ENCODE assay signal across 17 mouse cellular contexts in the genomic region with DNA sequence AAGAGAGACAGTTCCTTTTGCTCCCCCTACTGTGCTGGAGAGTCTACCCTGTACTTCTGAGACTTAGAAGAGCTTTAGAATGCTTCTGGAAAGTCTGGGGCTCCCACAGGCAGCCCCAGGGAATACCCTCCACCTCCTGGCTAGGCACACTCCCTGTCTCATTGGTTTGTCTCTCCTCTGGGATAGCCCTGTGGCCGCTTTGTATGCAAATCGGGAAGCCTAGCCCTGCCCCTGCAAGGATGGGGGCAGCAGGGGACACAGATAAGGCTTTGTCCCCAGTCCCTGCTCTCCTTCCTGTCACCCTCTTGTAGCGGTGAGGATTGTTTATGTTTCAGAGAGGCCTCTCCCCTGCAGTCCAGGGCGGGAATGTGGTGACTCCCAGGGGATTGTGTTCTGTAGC. TPM values are rescaled to one million over a fixed set of nuclear protein-coding genes. Genes with fewer than 3 reads are reported as not detected.
DNase-seq lines count a peak whose midpoint lies in the region; ATAC-seq lines count a peak whose summit lies in the region.
"Had no signal": no experiment of that assay in that cellular context is flagged by ENCODE, and none has a peak within 500 bp of the region (broad histone marks: within the 10 kb centered on the region; RNA-seq: fewer than 3 reads in every experiment).

No protein-coding gene starts in this region.

- 0 out of 2 replicates have a peak overlapping the region, but pooled peaks have one; percentile 39 for H3K9ac ChIP-seq in heart, embryonic 11.5 days (ENCODE audit: low read depth, low read length)
- H3K9ac ChIP-seq: forebrain, embryonic 12.5 days; neural tube, embryonic 13.5 days had no signal

- no peak overlapping the region for H3K4me3 ChIP-seq in heart, embryonic 11.5 days (ENCODE audit: low read depth, low read length)
- H3K4me3 ChIP-seq in limb, embryonic 10.5 days: no peak overlapping the region
- H3K4me3 ChIP-seq: forebrain, embryonic 12.5 days; limb, embryonic 12.5 days; neural tube, embryonic 13.5 days had no signal

- H3K4me2 ChIP-seq in heart, embryonic 11.5 days: peak overlapping the region; percentile 29
- H3K4me2 ChIP-seq: forebrain, embryonic 12.5 days; limb, embryonic 12.5 days; neural tube, embryonic 13.5 days had no signal

- WGBS in heart, embryonic 11.5 days (ENCODE audit: insufficient replicate concordance): 16% methylated on average over 4 of the region's 4 CpGs
- WGBS in limb, embryonic 10.5 days: 29% methylated on average over 4 of the region's 4 CpGs

- no peak; the same call in 1 of the 2 replicates for ATAC-seq in heart, embryonic 11.5 days (replicated peaks; ENCODE audit: insufficient number of reproducible peaks, low FRiP score, low TSS enrichment)

- peaks cover 4% of the 10 kb centered on the region for H3K27me3 ChIP-seq in heart, embryonic 11.5 days (ENCODE audit: control insufficient read depth, insufficient read depth, low read length)
- H3K27me3 ChIP-seq in limb, embryonic 10.5 days (ENCODE audit: low read depth, poor library complexity, severe bottlenecking): no peaks in the 10 kb centered on the region
- H3K27me3 ChIP-seq: limb, embryonic 12.5 days; neural tube, embryonic 13.5 days had no signal

- no peak for DNase-seq in heart, adult 18-20 months
- DNase-seq in layer of hippocampus, adult 11-12 months (ENCODE audit: low spot score): peak; percentile 32
- no peak for DNase-seq in layer of hippocampus, postnatal 25 days (ENCODE audit: extremely low spot score in 1 of 2, low spot score in 1 of 2)
- peak; percentile 28 for DNase-seq in retina, postnatal 1 day
- no peak for DNase-seq in retina, embryonic 14.5 days (ENCODE audit: low spot score)
- no peak for DNase-seq in limb, embryonic 10.5 days (ENCODE audit: low spot score)
- DNase-seq in T-cell, adult 2 months (ENCODE audit: low spot score): no peak
- DNase-seq: adrenal gland, postnatal 25 days; cerebellum, postnatal 14 days; kidney, adult 8-10 months; kidney, postnatal 36 days had no signal

- H3K36me3 ChIP-seq in heart, embryonic 11.5 days (ENCODE audit: control insufficient read depth, insufficient read depth, low read length): no peaks in the 10 kb centered on the region
- H3K36me3 ChIP-seq in limb, embryonic 10.5 days: peaks cover 97% of the 10 kb centered on the region

- no peak overlapping the region; the same call in 1 of the 2 replicates for H3K27ac ChIP-seq in heart, embryonic 11.5 days (ENCODE audit: low read depth, low read length)
- H3K27ac ChIP-seq in limb, embryonic 10.5 days: 0 out of 2 replicates have a peak overlapping the region, but pooled peaks have one; percentile 15
- H3K27ac ChIP-seq: forebrain, embryonic 12.5 days; limb, embryonic 12.5 days; neural tube, embryonic 13.5 days had no signal

- H3K4me1 ChIP-seq in heart, embryonic 11.5 days (ENCODE audit: control insufficient read depth, insufficient read depth, low read length): peaks cover 28% of the 10 kb centered on the region
- H3K4me1 ChIP-seq in limb, embryonic 10.5 days: peaks cover 30% of the 10 kb centered on the region

- H3K9me3 ChIP-seq in heart, embryonic 11.5 days (replicated peaks; ENCODE audit: control insufficient read depth, low read length): no peaks in the 10 kb centered on the region
- no peaks in the 10 kb centered on the region for H3K9me3 ChIP-seq in limb, embryonic 10.5 days (replicated peaks)
- H3K9me3 ChIP-seq: forebrain, embryonic 12.5 days; limb, embryonic 12.5 days; neural tube, embryonic 13.5 days had no signal

RNA-seq across cellular contexts. Expression of gene Tyro3, which starts 11.3 kb away (rescaled TPM):
- 7.3 and 8.4 TPM in 2 replicates for polyA plus RNA-seq in heart, embryonic 11.5 days (2014; fragmentation: Nextera tagmentation; extraction: Ambion mirVana)
- total RNA-seq in heart, adult 18-20 months (2021): 1 to 10 TPM; 1.9 to 2.2 TPM
- total RNA-seq in layer of hippocampus, postnatal 25 days (2021): 10 to 100 TPM; 87.0 to 88.2 TPM
- polyA plus RNA-seq in limb, embryonic 10.5 days (2016; fragmentation: Nextera tagmentation; extraction: Ambion mirVana): 22.7 and 30.0 TPM in 2 replicates
- total RNA-seq: megakaryocyte progenitor cell, adult 5-6 weeks had no signal

RNA-seq across cellular contexts. Expression of gene Rpap1, which starts 21.5 kb away (rescaled TPM):
- 16.2 and 17.4 TPM in 2 replicates for polyA plus RNA-seq in heart, embryonic 11.5 days (2014; fragmentation: Nextera tagmentation; extraction: Ambion mirVana)
- total RNA-seq in heart, adult 18-20 months (2021): 10 to 100 TPM; 14.6 to 14.9 TPM
- total RNA-seq in layer of hippocampus, postnatal 25 days (2021): 10 to 100 TPM; 18.4 to 19.7 TPM
- 42.0 and 46.3 TPM in 2 replicates for polyA plus RNA-seq in limb, embryonic 10.5 days (2016; fragmentation: Nextera tagmentation; extraction: Ambion mirVana)

RNA-seq across cellular contexts. Expression of gene Ltk, which starts 48.6 kb away (rescaled TPM):
- polyA plus RNA-seq in heart, embryonic 11.5 days (2014; fragmentation: Nextera tagmentation; extraction: Ambion mirVana): 0.07 TPM in 1 of 2 replicates, not detected in the other
- total RNA-seq in heart, adult 18-20 months (2021): under 1 TPM in 1 of 2 experiments, not detected in 1; 0.13 TPM
- 10 to 100 TPM; 10.5 to 12.9 TPM for total RNA-seq in layer of hippocampus, postnatal 25 days (2021)
- polyA plus RNA-seq in limb, embryonic 10.5 days (2016; fragmentation: Nextera tagmentation; extraction: Ambion mirVana): not detected in 2 replicates
- total RNA-seq: gastrocnemius, postnatal 4 days; megakaryocyte progenitor cell, adult 5-6 weeks had no signal
- polyA plus RNA-seq: forebrain, embryonic 12.5 days; limb, embryonic 12.5 days had no signal

Comparison
In these comparisons a context has a peak if more than half of its experiments do, and no peak if none do; other contexts are left out.
1. DNase-seq: peak in layer of hippocampus, adult 11-12 months (single experiment) and retina, postnatal 1 day (single experiment); none in heart, adult 18-20 months (0 of 2), layer of hippocampus, postnatal 25 days (0 of 2), retina, embryonic 14.5 days (single experiment), limb, embryonic 10.5 days (single experiment) and T-cell, adult 2 months (single experiment).
2. RNA of gene Tyro3, which starts 11.3 kb away (total RNA-seq): 87.0 to 88.2 TPM in layer of hippocampus, postnatal 25 days; 1.9 to 2.2 TPM in heart, adult 18-20 months; every median in the first group is over 10 times any median in the second.
3. RNA of gene Ltk, which starts 48.6 kb away (total RNA-seq): 10.5 to 12.9 TPM in layer of hippocampus, postnatal 25 days; 0.13 TPM in heart, adult 18-20 months; every median in the first group is over 10 times any median in the second.